Mouse (Mus musculus) cerebellum, postnatal 36 days (tissue): ENCODE data around the gene Cped1.
A peak's percentile ranks its signal among the peaks of the same experiment; 100 is the strongest.
"Not testable (repeated sequence)": the region's sequence is repeated elsewhere in the genome, so short reads cannot be mapped to it uniquely, and the experiment has no call there.

Experiments used
- DNase-seq, 2 experiments: peaks; one replicate each; pipeline ENCODE4 v3.0.0; 2021 to 2022; ENCODE audit warnings: mixed read lengths in 2 of 2

The Cped1 gene

GRCm38 (mm10) chr6:22243321-22243720 is 257.6 kb downstream of the Cped1 start:
- no peak for DNase-seq

DNA sequence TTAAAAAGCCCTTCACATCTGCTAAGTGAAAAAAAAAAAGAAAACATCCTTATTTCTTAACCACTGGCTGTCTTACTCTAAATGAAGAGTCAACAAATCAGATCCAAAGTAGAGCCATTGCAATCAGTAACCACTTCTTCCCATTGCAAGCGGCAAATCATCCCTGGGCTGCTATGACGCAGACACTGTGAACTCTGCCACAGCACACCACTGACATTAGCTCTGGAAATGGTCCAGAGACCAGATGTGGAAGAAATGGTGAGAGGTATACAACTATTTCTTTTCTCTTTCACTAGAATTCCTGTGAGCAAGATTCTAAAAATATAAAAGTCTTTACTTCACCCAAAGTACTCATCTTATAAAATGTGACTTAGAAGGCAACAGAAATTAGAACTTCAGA is 261.0 kb downstream of the Cped1 start:
- DNase-seq, result no peak

DNA sequence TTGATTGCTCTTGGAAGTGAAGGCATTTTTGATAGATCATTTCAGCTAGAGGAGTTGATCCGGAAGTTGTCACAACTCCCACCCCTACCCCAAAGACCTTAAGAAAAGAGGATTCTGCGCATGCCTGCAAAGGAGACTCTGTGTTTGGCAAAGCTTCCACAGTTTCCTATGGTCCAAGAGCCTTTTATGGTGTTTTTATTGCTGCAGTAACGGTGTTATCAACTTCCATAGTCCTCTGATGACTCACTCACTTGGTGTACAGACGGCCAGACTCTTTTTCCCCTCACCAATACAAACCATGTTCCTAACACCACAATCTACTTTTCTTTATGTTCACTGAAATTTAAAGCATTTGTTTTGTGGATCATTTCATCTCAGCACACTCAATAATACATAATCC is 273.1 kb downstream of the Cped1 start:
- no peak for DNase-seq

DNA sequence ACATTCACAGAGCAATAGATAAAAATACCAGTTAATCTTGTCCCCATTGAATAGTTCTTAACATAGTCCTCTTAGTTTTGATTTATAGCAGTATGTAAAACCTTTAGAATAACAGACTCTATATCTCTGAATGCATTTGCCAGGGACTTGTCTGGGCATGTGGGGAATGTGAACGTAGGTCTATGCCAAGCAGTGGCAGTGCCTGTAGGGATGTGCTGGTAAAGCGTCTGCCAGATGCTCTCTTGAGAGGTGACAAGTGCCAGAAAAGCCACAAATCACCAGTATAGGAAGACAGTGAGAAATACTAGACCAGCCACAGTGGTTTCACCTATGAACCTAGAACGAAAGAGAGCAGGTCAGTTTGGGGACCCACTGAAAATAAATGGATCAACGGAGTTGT is 276.8 kb downstream of the Cped1 start:
- no peak for DNase-seq

GRCm38 (mm10) chr6:22264094-22264493 is 278.4 kb downstream of the Cped1 start:
- not testable (repeated sequence) for DNase-seq

DNA sequence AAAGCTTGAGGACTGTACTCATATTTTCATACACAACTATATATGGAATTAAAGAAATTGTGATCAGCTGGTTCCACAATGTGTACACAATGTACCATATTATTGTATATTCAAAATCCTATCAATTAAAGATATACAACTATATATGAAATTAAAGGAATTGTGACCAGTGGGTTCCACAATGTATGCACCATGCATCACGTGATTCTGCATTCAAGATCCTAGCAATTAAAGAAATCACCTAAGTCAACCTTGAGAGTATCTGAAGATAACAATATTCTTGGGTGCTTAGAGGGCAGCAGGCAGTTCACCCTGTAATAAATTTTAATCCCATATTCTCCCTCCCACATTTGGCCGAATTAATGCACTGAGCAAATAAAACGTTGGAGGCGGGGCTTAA is 280.3 kb downstream of the Cped1 start:
- no peak for DNase-seq

GRCm38 (mm10) chr6:22267807-22268667 is 282.3 kb downstream of the Cped1 start:
- no peak for DNase-seq

DNA sequence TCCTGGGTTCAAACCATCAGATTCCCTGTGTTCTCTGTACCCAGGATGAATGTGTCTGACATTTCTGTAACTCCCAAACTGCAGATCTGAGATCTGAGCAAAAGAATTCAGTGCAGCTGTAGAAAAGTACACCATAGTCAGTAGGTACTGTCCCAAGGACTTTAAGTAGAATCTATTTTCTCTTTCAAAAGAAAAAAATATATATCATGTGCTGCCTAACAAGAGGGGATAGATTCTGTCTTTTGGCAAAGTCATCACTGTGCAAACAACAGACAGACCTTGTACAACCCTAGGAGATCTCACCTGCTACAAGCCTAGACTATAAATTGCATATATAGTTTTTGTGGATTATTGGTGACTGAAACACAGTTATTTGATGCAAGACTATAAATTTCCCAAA is 283.0 kb downstream of the Cped1 start:
- no peak for DNase-seq

DNA sequence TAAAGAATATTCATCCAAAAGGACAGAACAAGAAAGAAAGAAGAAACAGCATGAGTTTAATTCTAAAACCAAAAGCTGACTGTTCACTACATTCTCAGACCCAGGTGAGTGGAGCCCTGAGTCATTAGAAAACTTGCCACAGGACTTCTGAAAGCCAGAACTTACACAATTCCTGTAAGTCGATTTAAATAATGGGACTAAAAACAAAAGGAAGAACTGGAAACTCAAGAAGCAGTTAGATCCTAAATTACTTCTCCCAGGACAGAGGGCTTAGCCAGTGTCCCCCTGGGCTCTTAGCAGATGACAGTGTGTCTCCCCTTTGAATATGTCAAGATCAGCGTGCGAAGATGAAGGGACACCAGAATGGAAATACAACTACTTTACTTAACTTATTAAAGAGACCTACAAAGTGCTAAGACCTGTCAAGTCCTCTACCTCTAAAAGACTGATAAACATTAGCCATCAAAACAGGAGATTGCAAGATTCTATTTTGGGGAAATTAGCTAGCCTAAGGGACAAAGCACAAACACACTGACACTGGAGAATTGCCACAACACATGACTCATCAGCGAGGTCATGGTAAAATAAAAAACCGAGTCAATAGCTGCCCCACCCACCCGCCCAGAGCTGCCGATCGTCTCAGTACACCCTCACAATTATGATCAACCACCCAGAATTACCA is 284.3 kb downstream of the Cped1 start:
- DNase-seq, result no peak

- no peak for DNase-seq
Observed at GRCm38 (mm10) chr6:22277941-22278340, 292.2 kb downstream of the Cped1 start.

DNA sequence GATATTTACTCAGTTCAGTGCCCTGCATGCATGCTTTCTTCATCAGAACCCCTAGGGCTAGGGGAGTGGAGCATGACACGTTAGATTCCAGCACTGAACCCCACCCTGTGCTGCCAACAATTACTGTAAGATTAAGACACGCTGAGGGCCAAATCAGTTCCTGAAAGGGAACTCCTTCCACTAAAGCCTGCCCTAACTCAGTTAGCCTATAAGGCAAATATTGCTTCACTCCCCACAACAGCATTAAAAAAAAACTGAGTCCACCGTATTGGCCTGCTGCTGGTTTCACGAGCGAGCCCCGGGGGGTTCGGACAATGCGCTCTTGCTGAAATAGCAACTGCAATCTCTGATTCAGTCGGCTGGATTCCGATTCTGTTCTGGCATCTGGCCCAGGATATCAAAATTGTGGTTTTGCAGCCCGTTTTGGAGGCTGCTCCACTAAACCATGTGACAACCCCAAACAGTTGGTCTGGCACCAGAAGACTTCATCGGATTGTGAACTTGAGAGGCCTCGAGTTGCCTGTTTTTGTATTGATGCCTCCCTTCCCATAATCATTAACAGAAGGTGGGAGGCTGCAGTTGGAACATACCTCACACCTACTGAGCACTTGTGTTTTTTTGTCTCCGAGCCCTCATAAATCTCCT is 294.6 kb downstream of the Cped1 start:
- DNase-seq, result peak; percentile 16

- DNase-seq, result no peak
Observed at GRCm38 (mm10) chr6:22282405-22282804, 296.7 kb downstream of the Cped1 start.

DNA sequence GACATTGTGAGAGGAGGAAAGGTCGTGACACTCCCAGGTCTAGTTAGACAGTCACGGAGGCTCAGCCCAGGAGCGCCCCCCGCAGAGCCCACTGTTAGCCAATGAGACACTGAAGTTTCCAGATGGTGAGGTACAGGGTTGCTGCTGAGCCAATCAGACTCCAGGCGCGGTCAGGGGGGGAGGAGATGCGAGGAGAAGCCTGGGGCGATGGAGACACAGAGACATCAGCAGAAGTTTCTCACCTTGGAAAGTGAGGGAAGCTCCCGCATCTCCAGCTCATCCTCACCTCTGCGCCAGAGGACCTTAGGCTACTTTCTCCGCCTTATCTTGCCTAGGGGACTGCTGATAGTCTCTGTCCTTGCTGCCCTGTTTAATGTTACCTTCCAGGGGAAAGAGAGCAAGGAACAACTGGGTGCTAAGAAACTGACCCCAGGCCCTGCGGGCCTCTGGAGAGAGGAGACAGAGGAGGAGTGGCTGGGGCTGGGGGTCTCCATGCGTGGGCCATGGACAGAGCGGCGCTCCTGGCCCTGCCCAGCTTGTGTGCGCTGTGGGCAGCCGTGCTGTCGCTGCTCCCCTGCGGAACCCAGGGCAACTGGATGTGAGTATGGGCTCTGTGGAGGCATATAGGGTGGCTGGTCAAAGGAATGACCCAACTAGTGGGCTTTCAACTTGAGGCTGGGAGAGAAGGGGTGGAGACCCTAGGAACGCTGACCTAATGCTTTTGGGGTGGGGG is 302.5 kb downstream of the Cped1 start, which contains the start of gene Wnt16:
Wnt16 (plus strand) TSS at position 224 of the 733 bp plus-strand sequence.
- peak; percentile 13 to 24 for DNase-seq

DNA sequence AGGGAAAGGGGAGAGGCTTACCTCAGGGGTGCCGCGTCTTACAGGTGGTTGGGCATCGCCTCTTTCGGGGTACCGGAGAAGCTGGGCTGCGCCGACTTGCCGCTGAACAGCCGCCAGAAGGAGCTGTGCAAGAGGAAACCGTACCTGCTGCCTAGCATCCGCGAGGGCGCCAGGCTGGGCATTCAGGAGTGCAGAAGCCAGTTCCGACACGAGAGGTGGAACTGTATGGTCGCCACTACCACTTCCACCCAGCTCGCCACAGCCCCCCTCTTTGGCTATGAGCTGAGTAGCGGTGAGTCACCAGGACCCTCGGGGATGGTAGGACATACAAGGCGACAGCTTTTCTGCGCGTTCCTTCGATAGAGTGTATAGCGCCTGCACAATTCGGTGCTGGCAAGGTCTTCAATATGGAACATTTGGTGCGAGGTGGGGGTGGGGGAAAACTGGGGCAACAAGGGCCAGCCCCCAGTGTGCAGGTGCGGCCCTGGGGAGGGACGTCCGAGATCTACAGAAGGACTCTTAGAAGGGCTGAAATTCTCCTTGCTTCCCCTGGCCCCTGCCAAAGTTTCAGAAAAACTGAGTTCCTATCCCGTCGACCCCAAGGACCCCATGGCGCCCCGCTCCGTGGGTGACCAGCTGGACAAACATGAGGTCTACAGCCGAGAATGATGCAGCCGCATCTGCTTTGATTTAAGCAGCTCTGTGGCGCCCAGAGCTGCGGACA is 303.2 kb downstream of the Cped1 start:
- peak; percentile 23 to 27 for DNase-seq

GRCm38 (mm10) chr6:22289461-22290021 is 303.8 kb downstream of the Cped1 start:
- no peak for DNase-seq

DNA sequence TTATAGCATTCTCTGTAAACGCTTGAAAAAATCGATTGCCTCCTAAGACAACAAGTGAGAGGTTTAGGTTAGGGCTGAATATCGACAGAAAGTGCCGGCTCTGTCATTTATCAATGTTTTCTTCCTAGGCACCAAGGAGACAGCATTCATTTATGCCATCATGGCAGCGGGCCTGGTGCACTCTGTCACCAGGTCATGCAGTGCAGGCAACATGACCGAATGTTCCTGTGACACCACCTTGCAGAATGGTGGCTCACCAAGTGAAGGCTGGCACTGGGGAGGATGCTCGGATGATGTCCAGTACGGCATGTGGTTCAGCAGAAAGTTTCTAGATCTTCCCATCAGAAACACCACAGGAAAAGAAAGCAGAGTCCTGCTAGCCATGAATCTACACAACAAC is 305.1 kb downstream of the Cped1 start:
- no peak for DNase-seq

GRCm38 (mm10) chr6:22292056-22292455 is 306.3 kb downstream of the Cped1 start:
- DNase-seq, result no peak

- DNase-seq, result no peak
Observed at GRCm38 (mm10) chr6:22293922-22294321, 308.2 kb downstream of the Cped1 start.

- DNase-seq, result no peak
Observed at GRCm38 (mm10) chr6:22297028-22297427, 311.3 kb downstream of the Cped1 start.

DNA sequence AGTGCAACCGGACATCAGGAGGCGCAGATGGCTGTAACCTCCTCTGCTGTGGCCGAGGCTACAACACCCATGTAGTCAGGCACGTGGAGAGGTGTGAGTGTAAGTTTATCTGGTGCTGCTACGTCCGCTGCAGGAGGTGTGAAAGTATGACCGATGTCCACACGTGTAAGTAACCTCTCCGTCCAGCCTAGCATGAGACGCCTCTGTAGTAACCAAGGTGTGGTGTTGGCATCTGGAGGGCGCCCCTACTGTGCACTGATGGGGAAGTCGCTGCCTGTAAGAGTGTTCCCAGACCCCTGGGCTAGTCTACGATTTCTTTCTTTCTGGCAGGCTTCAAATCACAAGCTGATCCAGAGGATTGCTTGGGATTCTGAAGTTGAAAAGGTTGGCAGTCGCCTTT is 312.3 kb downstream of the Cped1 start:
- no peak for DNase-seq
